Mouse (Mus musculus) gastrocnemius, postnatal 14 days (tissue): ENCODE measurements at regions not wholly inside any gene's neighbourhood (a gene's known extent, or its start where the extent isn't known, plus 50 kb on each side); places are given as distances from the start of the nearest gene placed in this dataset.

ENCODE experiments used
- DNase-seq: peaks from one replicate; pipeline ENCODE4 v3.0.0; 2021; ENCODE audit warnings: mixed read lengths
- intact Hi-C: fragments of 180-260 bp; cut with DNase I; formaldehyde crosslinking; loops from one replicate; pipeline ENCODE4 v1.15.1; 2025; ENCODE audit warnings: low total_unique reads

DNA sequence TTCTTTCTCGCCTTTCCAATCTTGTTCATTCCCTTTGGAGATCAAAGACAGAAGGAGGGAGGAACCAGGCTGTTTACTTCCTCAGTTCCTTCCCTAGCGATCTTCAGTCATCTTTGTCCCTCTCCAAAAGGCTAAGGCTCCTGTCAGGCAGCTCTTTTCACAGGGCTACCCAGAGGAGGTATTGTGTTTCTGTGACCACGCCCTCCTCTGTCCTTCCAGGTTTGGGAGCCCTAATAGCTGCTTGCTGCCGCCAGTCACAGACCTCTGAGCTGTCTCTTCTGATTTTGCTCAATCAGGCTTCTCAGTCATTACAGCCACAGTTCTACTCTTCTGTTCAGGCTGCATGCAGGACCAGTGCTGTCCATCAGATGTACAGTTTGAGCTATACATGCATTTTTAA lies 290.9 kb upstream of the 9630041A04Rik start:
- no peak for DNase-seq
- intact Hi-C loops = no loop called here

DNA sequence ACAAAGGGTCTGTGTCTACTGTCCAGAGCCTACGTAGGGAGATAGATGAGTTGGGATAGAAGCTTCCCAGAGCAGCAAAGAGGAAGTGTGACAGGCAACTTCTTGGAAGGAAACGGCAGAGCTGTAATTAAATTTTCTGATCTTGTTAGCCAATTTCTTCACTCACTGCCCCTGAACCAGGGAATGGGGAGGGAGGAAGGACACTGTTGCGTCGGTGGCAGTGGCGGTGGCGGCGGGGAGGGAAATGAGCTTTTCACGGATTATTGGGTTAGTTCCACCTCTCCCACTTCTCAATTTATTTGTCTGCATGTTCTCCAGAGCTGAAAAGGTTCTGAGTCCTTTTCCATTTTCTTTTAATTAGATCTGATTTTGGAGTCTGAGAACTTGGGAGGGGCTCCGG lies 298.4 kb upstream of the 9630041A04Rik start:
- no peak for DNase-seq
- intact Hi-C loops = no loop called here

DNA sequence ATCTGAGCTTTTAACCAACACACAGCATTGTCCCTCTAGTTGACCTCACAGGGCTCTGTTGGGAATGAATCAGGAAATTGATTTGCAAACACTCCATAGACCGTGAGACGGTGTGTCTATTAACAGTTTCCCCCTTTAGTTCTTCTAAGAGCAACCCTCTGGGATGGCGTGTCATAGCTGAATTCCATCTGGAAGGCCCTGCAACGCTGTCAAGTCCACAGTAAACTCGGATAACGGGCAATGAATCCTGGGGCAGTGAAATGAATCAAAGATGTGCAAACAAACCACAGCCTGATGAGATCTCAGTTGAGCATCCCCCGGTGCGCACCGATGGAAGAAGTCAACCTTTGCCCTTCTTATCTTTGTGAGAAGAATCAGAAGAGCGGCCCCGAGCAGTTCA lies 302.3 kb upstream of the 9630041A04Rik start:
- intact Hi-C loops = no loop called here
- no peak for DNase-seq

DNA sequence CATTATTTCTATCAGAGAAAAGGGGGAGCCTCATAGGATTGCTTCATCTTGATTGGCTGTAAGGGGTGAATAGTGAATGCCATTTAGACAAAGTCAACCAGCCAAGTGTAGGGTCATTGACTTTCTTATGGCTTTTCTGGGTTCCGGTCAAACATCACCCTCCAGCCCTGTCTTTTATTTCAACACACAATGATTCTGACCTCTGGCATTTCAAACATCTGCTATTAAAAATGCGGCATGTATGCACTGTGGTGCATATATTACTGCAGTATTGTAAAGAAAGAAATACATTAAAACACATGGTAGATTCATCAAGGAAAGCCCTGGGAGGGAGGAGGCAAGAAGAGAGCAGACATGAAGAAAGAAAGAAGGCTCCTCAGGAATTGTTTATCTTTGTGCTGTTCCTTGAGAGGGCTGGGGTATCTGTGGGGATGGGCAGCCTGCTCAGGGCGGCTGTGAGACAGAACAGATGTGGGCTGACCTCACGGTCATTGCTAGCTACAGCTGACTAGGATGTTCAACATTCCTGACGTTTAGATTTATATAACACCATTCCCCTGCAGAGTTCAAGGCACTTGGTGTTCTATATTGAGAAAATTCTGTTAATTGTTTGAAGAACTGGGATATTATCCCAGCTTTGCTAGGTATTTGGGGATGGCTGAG lies 303.5 kb upstream of the Ppp2r3a start:
- intact Hi-C loops = no loop called here
- no peak for DNase-seq

DNA sequence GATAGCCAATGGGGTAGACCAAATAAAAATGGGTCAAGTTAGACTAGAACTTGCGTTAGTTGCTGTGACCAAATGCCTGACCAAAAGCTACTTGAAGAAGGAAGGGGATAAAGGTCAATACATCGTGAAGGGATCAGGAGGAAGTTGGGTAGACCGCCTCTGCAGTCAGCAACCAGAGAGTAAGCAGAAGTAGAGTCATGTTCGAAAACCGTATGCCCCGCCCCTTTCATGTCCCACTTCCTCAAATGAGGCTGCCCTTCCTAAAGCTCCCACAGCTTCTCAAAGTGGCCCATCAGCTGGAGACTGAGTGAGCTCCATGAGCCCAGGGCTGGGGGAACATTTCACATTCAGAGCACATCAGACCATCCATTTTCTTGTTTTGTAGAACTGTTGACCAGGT lies 301.2 kb upstream of the Ppp2r3a start:
- no peak for DNase-seq
- intact Hi-C loops = no loop called here

DNA sequence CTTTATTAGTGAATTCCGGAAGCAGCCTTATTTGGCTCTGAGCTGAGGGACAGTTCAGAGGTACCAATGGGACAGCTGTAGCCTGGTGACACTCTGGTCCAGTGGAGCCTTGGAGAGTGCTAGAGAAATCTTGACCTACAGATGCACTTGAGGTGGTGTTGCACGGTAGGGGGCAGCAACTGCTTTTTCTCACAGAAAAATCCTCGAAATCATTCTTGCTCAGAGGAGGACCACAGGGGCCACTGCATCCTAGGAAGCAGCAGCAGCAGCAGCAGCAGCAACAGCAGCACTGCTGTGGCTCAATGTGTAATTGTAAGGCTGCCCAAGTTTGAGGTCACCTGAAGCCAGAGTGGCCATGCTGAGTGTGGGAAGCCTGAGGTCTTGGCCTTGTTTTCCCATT lies 299.7 kb upstream of the Ppp2r3a start:
- intact Hi-C loops = no loop called here

DNA sequence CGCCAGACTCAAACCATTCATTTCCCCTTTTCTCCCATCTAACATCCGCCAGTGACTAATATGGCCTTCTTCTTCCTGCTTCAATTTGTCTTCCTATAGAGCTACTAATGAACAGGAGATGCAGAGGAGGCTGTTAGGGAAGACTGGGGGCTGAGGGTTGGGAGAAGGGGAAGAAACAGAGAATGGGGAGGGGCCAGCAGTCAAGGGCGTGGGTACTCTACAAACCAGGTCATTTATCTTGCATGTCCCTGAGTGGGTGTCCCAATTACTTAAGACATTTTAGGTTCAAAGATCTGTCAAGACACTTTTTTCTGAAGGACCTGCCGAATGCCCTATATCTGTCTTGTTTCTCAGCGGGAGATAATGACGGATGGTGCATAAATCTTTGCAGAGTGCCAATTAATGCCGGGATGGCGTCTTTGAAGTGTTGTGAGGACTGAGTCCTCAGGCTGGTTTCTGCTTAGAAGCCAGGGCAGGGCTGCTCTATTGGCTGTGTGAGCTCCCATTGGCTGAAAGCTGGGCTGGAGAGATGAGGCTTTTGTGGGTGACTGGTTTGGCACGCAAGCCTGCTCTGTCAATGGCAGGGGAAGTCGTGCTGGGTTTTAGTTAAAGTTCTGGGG lies 294.7 kb upstream of the Ppp2r3a start:
- intact Hi-C loops = no loop called here
- no peak for DNase-seq

More for the DNA sequence above, 299.7 kb upstream of the Ppp2r3a start:
- DNase-seq = no peak

DNA sequence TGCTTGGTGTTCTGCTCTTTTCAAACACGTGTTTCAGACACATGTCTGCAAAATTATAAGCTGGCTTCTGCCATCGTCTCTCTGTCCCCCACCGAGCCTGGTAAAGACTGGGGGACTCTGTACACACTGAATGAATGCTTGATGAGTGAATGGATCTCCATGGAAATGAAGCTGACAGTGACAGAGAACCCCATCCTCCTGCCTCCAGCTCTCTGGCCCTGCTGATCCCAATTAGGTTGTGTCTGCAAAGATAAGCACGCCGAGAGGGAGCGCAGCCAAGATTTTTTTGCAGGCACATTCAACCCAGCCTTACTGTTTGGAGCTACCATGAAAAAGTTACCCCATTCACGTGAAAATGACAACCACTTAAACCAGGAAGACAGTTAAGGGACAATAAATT lies 266.5 kb upstream of the Ppp2r3a start:
- intact Hi-C loops = no loop called here
- DNase-seq = no peak

DNA sequence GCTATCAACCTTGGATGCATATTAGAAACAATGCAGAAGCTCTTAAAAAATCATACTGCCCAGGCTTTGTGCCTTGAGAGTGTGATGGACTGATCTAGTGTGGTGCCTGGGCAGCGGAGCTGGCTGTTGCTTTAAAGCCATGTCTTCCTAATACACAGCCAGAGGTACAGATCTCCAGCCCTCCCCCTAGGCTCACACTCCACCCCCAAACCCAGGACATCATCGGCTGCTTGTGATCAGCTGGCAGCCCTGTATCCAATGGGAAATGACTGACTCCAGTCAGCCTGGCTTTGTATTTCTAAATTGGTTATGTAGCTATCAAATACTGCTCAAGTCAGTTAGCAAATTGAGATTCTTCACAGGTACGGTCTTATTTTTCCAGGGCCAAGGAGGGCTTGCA lies 259.2 kb upstream of the Ppp2r3a start:
- DNase-seq = no peak
- intact Hi-C loops = no loop called here

DNA sequence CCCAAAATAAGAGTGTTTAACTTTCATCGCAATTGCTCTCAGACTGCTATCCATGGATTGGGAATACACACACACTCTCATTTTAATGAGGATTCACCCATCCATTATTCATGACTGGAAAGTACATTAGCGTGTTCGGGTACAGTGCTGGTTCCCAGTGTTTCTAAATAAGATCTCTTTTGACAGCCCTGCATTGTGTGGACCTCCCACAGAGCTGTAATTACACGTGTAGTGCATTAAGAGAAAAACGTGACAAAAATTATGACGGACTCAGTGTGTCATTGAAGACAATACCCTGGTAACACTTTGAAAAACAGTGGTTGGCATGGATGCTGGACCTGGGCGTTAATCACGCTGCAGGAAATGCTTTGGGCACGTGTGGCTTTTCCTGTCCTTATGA lies 257.6 kb upstream of the Ppp2r3a start:
- intact Hi-C loops = no loop called here
- no peak for DNase-seq

DNA sequence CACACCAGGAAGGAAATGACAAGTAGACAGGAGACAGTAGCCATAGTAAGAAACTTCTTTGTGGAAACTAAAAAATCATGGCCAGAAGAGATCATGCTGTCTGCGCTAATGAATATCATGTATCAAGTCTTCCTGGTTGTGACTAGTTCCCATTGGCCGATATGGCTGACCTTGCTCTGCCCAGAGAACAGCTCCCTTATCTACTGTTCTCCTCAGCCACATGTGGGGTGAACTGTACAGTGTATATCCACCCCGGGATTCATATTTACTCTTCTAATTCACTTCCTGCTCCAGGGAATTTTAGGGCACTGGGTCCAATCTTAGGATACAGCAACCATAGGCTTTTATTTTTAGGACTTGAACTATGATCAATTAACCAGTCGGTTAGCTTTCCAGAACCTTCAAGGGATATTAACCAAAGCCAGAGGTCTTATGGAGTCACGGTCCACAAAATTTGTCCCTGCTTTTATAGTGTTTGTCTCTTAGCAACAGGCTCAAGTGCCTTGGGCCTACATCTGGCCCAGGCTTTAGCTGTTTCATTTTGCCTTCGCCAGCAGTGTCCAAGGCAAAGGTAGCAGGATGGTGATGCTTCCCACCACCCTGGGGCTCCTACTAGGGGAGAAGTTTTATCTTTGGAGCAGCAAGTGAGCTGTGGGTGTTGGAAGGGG lies 255.6 kb upstream of the Ppp2r3a start:
- DNase-seq = no peak
- intact Hi-C loops = no loop called here

DNA sequence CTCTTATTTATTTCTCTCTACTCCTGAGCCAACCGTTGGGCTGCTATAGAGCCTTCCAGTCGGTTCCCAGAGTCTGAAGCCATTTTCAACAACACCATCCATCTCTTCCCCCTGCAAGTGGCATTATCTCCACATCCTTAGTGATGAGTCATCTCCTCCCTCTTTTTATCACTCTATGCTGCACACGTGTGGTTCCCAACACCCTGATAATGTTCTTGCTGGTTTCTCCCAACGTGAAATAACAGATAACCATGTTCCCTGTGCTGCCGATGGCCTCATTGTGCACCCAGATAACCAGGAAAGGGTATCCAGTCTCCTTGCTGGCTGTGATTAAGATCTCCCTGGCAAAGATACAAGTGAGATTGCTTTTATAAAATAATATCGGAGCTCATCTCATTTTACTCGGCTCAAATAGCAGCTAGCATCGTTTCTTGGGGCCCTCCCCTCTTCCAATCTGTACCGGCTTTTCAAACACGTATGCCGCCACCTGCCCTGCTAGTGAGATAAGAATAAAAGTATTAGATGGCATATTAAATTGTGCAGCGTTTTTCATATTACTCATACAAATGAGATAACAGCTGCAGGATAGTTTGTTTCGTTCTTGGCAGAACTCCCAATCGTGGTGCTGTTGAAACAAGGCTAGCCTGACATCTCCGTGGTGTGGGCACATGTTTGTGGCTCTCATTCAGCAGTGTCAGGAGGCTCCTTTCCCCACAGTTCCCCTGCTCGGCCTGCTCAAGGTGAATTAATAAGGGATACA lies 250.3 kb upstream of the Ppp2r3a start:
- intact Hi-C loops = no loop called here
- DNase-seq = no peak

DNA sequence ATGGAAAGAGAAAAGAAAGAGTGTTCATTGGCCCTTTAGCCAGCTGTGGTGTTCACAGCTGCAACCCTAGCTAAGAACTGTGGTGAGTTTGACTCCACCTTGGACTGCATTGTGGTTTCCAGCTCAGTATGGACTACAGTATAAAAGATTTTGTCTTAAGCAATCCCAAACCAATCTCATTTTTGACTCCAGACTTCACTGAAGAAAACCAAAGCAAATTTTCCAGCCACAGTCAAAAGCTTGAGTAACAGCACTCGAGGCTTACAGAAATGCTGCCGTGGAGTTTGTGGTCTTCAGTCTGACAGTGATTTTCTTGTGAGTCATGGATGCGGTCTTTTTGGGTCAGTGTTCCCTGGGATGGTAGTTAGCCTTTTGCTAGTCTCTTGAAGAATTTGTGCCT lies 249.4 kb upstream of the Ppp2r3a start:
- intact Hi-C loops = no loop called here

DNA sequence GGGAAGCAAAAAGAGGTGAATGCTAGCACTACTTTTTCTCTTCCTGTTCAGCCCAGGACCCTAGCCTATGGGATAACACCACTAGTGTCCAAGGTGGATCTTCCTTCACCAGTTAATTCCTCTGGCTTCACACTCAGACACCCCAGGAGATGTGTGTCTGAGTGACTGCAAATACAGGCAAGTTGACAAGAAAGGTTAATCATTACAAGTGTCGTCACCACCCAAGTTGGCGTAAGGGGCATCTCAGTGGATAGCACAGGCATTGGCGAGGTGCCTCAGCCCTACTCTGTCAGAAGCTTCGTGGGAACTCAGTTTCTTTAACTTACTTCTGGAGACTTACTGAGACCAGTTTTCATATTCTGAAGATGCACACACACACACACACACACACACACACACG lies 247.1 kb upstream of the Ppp2r3a start:
- intact Hi-C loops = no loop called here
- no peak for DNase-seq

More for the DNA sequence above, 249.4 kb upstream of the Ppp2r3a start:
- DNase-seq = no peak

DNA sequence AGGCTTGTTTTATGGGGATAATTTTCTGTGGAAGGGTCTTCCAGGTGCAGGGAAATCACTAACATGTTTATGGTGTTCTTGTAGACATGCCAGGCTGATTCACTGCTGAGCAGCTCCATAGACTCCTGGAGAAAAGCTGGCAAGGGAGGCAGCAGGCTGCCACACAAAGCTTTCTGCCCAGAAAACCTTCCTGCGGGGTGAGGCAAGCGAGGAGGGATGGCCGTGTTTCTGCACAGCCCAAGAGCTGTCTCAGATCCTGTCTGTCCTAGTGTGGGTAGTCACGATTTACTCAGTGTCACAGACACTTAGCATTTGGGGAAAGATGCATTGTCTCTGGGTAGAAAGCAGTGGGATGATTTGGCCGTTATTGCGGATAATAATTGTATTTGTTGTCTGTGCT lies 244.2 kb upstream of the Ppp2r3a start:
- DNase-seq = no peak
- intact Hi-C loops = no loop called here

DNA sequence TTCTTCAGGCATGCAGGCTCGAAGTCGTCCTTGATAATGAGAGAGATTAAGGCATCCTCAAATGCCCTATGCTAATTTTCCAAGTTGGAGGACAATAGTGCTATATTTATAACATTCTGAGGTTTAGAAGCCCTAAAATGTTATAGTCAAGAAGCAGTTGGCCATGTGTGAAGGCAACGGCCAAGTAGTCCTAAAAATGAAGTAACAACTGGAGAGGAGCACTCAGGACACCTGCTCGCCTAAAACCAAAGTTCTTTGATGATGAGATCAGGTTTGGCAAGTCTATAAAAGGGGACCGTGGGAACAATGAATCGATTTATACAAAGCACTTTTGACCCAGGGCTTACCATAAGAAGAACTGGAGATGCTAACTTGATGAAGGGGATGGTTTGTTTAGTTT lies 237.4 kb upstream of the Ppp2r3a start:
- intact Hi-C loops = no loop called here
- no peak for DNase-seq

DNA sequence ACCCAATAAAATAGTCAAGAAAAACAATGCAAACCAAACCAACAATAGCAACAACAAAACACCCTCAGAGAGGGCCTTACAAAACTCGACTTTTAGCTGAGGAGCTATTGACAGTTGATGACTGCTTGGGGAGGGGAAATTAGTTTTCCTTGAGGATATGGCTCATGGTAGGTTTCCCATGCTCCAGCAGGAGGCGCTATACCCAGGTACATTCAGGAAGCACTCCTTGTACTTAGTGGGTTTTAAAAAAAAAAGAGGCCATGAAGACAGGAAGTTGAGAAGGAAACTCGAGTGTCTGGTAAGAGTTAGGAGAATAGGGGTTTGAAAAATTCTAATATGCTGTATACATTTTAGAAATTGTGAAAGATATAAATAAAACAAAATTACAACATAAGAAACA lies 224.6 kb upstream of the Ppp2r3a start:
- DNase-seq = no peak

DNA sequence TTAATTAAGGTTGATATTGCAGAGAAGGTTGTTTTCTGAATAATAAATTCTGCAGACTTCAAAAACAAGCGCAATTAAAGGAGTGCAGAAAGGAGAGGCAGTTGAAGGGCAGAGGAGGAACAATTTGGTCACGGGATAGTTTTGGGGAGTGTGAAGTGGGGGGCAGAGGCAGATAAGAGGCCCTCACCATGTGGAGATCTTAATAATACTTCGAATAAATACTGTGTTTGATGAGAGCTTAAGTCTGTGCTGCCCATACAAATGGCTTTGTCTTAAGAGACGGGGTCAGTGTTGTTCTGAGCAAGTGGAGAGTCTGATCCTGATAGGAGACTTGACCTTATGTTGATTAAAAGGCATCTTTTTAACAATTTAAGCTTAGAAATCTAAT lies 221.5 kb upstream of the Ppp2r3a start:
- intact Hi-C loops = no loop called here
- no peak for DNase-seq

More for the DNA sequence above, 224.6 kb upstream of the Ppp2r3a start:
- intact Hi-C loops = no loop called here

DNA sequence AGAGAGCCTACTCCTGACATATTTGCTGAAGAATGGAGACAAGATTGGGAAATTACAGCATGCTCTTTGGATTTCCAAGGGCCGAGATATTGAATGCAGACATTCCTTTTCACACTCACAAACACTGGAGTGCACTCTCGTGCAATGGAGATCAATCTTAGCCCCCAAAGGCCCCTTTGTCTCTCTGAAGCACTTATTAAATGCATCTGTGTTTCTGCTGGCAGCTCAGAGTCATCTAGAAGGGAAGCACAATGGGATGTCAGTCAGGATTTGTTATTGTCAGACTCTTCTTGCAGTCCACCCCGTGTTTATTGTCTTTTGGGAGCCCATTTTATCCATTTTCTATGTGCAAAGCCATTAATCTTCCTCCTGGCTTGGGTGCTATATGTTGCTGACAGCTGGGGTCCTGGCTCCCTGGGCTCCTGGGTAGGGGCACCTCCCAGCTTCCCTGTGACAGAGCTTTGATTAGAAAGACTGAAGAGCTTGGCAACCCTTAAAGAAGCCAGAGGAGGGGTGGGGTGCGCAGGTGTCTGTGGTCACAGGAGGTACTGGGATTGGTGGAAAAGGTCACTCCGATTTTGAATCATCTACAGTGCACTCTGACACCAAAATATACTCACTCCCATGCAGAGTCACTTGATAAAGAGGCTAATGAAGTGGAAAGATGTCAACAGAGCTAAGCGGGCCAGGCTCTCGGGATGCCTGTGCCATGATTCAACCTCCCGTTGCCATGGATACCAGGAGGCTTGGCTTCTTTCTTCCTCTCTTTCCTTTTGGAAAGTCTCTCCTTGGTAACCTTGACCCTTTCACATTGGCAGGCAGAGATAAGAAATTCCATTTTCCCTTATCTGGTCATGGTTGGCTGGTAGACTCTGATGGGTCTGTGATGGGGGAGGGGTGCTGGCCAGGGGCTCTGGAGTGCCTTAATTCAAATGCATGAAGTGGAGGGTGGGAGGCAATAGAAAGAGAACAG lies 220.8 kb upstream of the Ppp2r3a start:
- intact Hi-C loops = no loop called here
- no peak for DNase-seq
